Mouse (Mus musculus) c-Kit-positive CD71-positive TER-119-negative erythroid progenitor cells, embryonic 14.5 days (primary cell): ENCODE data around the gene Rab4a.

Experiments used
- DNase-seq: peaks from one replicate; pipeline ENCODE4 v3.0.0-alpha.2; 2013; ENCODE audit warnings: low read depth

Gene Rab4a

GRCm38 (mm10) chr8:123849352-123849751 is 43.6 kb downstream of the Rab4a start:
- no peak for DNase-seq

- no peak for DNase-seq
Measured at GRCm38 (mm10) chr8:123851590-123851989, 45.8 kb downstream of the Rab4a start.

DNA sequence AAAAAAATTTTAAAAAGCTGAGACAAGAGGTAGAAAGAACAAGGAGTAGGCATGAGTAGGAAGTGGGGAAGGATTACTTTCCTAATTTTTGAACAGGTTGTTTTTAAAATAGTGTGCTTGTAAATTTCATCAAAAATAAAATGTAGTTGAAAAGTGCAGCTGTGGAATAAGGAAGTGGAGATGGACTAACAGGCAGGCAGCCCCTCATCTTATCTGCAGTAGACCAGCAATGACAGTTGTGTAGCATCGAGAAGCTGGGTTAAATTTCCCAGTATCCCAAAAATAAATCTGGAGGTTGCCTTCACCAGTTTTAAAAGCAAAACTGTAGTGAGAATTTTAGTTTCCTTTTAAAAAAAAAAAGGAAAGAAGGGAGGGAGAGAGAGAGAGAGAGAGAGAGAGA is 48.5 kb downstream of the Rab4a start:
- no peak for DNase-seq

GRCm38 (mm10) chr8:123854733-123855475 is 49.1 kb downstream of the Rab4a start:
- DNase-seq, result no peak

DNA sequence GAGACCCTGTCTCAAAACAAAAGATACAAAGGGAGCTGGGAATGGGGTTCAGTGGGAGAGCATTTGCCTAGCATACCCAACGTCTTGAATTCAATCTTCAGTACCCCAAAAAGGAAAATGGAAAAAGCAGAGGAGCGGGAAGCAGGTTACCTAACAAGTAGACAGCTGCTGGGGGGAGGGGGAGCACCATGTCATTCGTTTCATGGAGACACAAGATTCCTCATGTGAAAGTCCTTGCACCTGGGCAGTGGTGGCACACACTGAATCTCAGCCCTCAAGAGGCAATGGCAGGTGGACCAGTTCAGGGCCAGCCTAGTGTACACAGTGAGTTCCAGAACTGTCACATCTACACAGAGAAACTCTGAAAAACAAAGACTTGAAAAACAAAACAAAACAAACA is 51.6 kb downstream of the Rab4a start:
- no peak for DNase-seq

- peak; percentile 36 for DNase-seq
Measured at GRCm38 (mm10) chr8:123858574-123858940, 52.8 kb downstream of the Rab4a start.

DNA sequence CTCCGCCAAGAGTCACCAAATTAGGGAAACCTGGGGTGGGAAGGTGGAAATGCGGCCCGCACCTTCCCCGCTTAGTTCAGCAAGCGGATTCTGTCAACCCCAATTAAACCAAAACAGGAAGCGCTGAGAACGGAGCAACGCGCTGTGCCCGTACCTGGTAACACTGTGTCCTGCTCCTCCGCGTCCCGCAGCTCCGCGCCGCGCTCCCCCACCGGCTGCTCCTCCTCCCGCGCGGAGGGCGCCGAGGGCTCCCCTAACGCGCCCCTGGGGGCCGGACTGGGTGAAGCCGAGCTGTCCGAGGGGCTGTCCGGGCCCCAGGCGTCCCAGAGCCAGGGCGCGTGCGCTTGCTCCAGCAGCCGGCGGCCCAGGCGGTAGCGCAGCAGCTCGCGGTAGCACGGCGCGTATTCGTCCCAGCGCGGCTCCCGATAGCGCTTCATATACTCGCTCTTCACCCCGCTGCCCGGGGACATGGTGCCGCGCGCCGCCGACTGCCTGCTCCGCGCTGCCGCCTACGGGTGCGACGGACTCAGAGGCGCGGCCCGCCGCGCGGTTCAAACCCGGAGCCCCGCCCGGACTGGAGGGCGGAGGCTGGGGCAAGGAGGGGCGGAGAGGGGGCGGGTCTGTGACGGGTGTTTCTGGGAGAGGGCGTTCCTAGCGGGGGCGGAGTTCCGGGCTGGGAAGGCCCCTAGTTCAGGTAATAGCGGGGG is 53.3 kb downstream of the Rab4a start:
- peak; percentile 94 for DNase-seq

- no peak for DNase-seq
Measured at GRCm38 (mm10) chr8:123859648-123860259, 54.0 kb downstream of the Rab4a start, which contains the start of gene Ccsap. Ccsap (minus strand) TSS chr8:123860209.

DNA sequence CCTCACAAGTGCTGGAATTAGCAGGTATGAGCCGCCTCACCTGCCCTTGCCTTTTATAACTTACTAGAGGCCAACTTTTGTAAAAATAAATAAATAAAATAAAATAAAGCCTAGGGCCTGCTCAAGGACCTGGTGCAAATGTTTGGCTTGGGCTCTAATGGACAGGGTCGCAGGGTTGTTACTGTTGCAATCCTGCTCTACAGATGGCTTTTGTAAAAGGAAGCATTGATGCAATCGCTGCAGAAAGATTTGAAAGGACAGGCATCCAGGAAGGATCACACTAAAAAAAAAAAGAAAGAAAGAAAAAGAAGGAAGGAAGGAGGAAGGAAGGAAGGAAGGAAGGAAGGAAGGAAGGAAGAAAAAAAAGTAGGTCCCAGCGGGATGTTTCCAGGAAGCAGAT is 54.6 kb downstream of the Rab4a start:
- no peak for DNase-seq

GRCm38 (mm10) chr8:123865786-123866185 is 60.0 kb downstream of the Rab4a start:
- DNase-seq, result no peak

DNA sequence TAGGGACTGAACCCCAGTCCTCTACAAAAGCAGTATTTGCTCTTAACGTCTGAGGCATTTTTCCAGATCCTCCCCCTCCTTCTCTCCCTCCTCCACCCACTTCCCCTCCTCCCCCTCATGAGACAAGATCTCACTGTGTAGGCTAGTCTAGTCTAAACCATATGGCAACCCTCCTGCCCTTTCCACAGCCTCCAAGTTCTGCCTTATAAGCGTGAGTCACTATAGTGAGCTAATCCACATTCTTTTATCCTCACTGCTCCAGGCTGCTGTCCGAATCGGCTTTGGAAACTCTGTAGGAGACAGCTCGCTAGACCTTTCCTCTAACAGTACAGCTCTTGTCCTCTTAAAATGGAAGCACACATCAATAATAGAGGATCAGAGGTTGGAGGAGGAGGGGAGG is 61.2 kb downstream of the Rab4a start:
- no peak for DNase-seq

- DNase-seq, result no peak
Measured at GRCm38 (mm10) chr8:123872048-123872447, 66.3 kb downstream of the Rab4a start.

DNA sequence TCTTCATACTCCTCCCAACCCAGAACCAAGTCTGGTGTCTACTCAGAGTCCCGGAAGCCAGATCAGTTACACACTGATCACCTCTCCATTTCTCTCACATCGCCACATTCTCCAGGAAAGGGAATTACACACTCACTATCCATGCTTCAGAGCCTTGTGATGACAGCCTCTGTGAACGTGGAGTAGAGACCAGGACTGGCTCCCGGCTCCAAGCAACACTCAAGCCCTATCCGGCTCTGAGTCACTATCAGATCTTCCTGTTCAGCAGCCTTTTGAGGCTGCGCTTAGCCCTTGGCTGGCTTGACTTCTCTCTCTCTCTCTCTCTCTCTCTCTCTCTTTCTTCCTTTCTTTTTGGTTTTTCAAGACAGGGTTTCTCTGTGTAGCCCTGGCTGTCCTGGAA is 67.6 kb downstream of the Rab4a start:
- DNase-seq, result no peak

DNA sequence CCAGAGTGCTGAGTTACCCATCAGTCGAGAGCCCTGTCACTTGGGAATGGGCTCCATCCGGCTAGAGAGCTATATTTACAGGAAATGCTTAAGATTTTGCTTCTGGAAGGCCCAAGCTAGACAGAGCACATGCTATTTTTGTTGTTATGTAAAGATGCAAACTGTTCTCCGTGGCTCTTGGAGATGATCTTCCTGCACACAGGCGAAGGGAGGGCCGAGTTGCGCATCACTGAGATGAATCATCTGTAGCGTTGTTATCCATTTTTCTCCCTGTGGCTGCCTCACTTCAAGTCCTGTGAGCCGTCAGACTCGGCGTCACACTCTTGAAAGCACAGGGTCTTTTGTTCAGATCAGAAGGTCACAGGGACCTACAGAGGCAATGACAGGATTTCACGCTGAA is 68.5 kb downstream of the Rab4a start:
- DNase-seq, result no peak

GRCm38 (mm10) chr8:123877865-123878264 is 72.1 kb downstream of the Rab4a start:
- DNase-seq, result no peak

DNA sequence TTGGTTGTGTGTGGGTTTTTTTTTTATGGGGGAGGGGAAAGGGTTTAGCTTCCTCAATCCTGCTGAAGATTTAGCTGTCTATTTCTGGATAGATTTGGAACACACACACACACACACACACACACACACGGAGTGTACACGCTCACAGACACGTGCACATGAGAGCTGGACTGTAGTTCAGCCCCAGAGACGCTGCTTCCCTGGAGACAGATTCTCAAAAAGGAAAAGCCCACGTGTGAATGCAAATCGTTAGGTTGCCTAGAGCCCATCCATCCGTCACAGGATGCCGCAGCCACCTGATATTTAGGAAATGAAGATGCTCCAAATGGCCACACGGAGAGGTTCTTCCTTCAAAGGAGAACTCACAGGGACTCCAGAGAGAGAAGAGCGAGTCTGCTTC is 74.5 kb downstream of the Rab4a start:
- DNase-seq, result no peak

DNA sequence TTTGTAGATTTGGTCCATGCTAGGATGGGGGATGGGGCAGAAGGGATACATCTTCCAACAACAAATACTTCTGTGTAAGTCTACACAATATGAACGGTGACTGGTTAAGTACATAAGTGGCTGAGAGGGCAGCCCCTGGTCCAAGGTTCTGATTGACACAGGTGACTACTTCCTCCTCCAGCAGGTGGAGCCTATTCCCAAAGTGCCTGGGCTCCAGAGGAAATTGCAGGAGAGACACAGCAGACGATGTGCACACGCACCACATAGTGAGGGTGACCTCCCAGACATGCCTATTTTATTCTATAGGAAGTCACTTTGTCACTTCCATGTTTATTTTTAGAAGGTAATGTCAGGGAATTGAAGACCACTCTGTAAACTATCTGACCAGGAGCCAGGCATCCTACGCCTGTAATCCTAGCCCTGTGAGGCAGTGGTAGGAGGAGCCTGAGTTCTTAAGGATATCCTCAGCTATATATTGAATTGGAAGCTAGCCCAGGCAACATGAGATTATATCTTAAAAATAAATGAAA is 75.1 kb downstream of the Rab4a start:
- DNase-seq, result no peak

- DNase-seq, result no peak
Measured at GRCm38 (mm10) chr8:123882412-123882811, 76.6 kb downstream of the Rab4a start.

GRCm38 (mm10) chr8:123883094-123883493 is 77.3 kb downstream of the Rab4a start:
- no peak for DNase-seq
